Mouse (Mus musculus): ENCODE results near the gene Il11.
"Not testable (repeated sequence)": the region's sequence is repeated elsewhere in the genome, so short reads cannot be mapped to it uniquely, and the experiment has no call there.

Il11 gene

GRCm38 (mm10) chr7:4782759-4783158 is at the start of gene Il11, which contains the start of gene Tmem190:
Il11 (minus strand) TSS chr7:4782859.
Tmem190 (plus strand) TSS chr7:4782937.
- DNase-seq (ENCODE audit: low read depth, low spot score): no peak

- DNase-seq (ENCODE audit: low read depth, low spot score): no peak
Observed at GRCm38 (mm10) chr7:4830476-4830875, 47.8 kb upstream of the Il11 start.

GRCm38 (mm10) chr7:4825365-4825764 is 42.7 kb upstream of the Il11 start:
- DNase-seq (ENCODE audit: low read depth, low spot score): peak; percentile 96

GRCm38 (mm10) chr7:4822162-4822907 is 39.7 kb upstream of the Il11 start:
- DNase-seq (ENCODE audit: low read depth, low spot score): peak; percentile 93

GRCm38 (mm10) chr7:4821690-4822089 is 39.0 kb upstream of the Il11 start:
- DNase-seq (ENCODE audit: low read depth, low spot score): no peak

- DNase-seq (ENCODE audit: low read depth, low spot score): peak; percentile 100
Observed at GRCm38 (mm10) chr7:4820925-4821324, 38.3 kb upstream of the Il11 start.

GRCm38 (mm10) chr7:4816559-4816958 is 33.9 kb upstream of the Il11 start:
- no peak for DNase-seq (ENCODE audit: low read depth, low spot score)

GRCm38 (mm10) chr7:4813105-4813791 is 30.6 kb upstream of the Il11 start:
- DNase-seq (ENCODE audit: low read depth, low spot score): no peak

GRCm38 (mm10) chr7:4812303-4813104 is 29.8 kb upstream of the Il11 start, which contains the start of gene Ube2s:
Ube2s (minus strand) TSS chr7:4812590.
- DNase-seq (ENCODE audit: low read depth, low spot score): peak; percentile 100

GRCm38 (mm10) chr7:4811842-4812302 is 29.2 kb upstream of the Il11 start:
- DNase-seq (ENCODE audit: low read depth, low spot score): no peak

GRCm38 (mm10) chr7:4811131-4811530 is 28.5 kb upstream of the Il11 start:
- DNase-seq (ENCODE audit: low read depth, low spot score): not testable (repeated sequence)

GRCm38 (mm10) chr7:4806716-4807115 is 24.1 kb upstream of the Il11 start:
- peak; percentile 80 for DNase-seq (ENCODE audit: low read depth, low spot score)

GRCm38 (mm10) chr7:4802247-4802646 is 19.6 kb upstream of the Il11 start:
- no peak for DNase-seq (ENCODE audit: low read depth, low spot score)

GRCm38 (mm10) chr7:4795767-4796433 is 13.2 kb upstream of the Il11 start:
- peak; percentile 82 for DNase-seq (ENCODE audit: low read depth, low spot score)

GRCm38 (mm10) chr7:4794631-4795168 is 12.0 kb upstream of the Il11 start:
- DNase-seq (ENCODE audit: low read depth, low spot score): no peak

- peak; percentile 54 for DNase-seq (ENCODE audit: low read depth, low spot score)
Observed at GRCm38 (mm10) chr7:4793674-4794073, 11.0 kb upstream of the Il11 start.

- DNase-seq (ENCODE audit: low read depth, low spot score): not testable (repeated sequence)
Observed at GRCm38 (mm10) chr7:4793248-4793647, 10.6 kb upstream of the Il11 start.

- peak; percentile 98 for DNase-seq (ENCODE audit: low read depth, low spot score)
Observed at GRCm38 (mm10) chr7:4792278-4793212, 9.9 kb upstream of the Il11 start, which contains the start of gene Rpl28. Rpl28 (plus strand) TSS chr7:4792874.

- no peak for DNase-seq (ENCODE audit: low read depth, low spot score)
Observed at GRCm38 (mm10) chr7:4789436-4789935, 6.8 kb upstream of the Il11 start, which contains the start of gene Tmem238. Tmem238 (minus strand) TSS chr7:4789656.
